Mouse (Mus musculus) megakaryocyte-erythroid progenitor cell, adult 5-6 weeks (primary cell): ENCODE data around the gene Dynlt1c. TPM values are rescaled to one million over a fixed set of nuclear protein-coding genes. Genes with fewer than 3 reads are reported as not detected.
"Not testable (repeated sequence)": the region's sequence is repeated elsewhere in the genome, so short reads cannot be mapped to it uniquely, and the experiment has no call there.

Experiments
- ATAC-seq: replicated peaks from 2 replicates; pipeline ENCODE4 v1.8.0; 2016; ENCODE audit warnings: mild to moderate bottlenecking, inconsistent platforms; ENCODE audit not compliant: severe bottlenecking, poor library complexity, low FRiP score, low TSS enrichment
- total RNA-seq, 2 experiments: library from RNA; stranded (forward) in 1 of 2; stranded (reverse) in 1 of 2; fragments of 200-1000, 215-1000 nt in 1 of 2; fragments of >200 nt in 1 of 2; fragmentation: Nextera tagmentation in 1 of 2; gene quantifications; 2 replicates each; pipeline ENCODE4 v1.2.3; 2014 to 2017

Dynlt1c gene
- total RNA-seq, 2 experiments from 2014 or later, result 6.3 to 14.3 TPM

- ATAC-seq, result not testable (repeated sequence)
Observed at GRCm38 (mm10) chr17:6617689-6618400, 16.4 kb downstream of the Dynlt1c start.

- not testable (repeated sequence) for ATAC-seq
Observed at GRCm38 (mm10) chr17:6619271-6619670, 17.8 kb downstream of the Dynlt1c start.

- ATAC-seq, result not testable (repeated sequence)
Observed at GRCm38 (mm10) chr17:6620035-6620434, 18.6 kb downstream of the Dynlt1c start.

GRCm38 (mm10) chr17:6620730-6621451 is 19.4 kb downstream of the Dynlt1c start:
- ATAC-seq, result not testable (repeated sequence)

GRCm38 (mm10) chr17:6621976-6622375 is 20.5 kb downstream of the Dynlt1c start:
- ATAC-seq, result not testable (repeated sequence)

- not testable (repeated sequence) for ATAC-seq
Observed at GRCm38 (mm10) chr17:6624926-6625558, 23.6 kb downstream of the Dynlt1c start.

- ATAC-seq, result not testable (repeated sequence)
Observed at GRCm38 (mm10) chr17:6630398-6630797, 28.9 kb downstream of the Dynlt1c start.

- not testable (repeated sequence) for ATAC-seq
Observed at GRCm38 (mm10) chr17:6632850-6633249, 31.4 kb downstream of the Dynlt1c start.

- not testable (repeated sequence) for ATAC-seq
Observed at GRCm38 (mm10) chr17:6635781-6636180, 34.3 kb downstream of the Dynlt1c start.

GRCm38 (mm10) chr17:6636861-6637260 is 35.4 kb downstream of the Dynlt1c start:
- no peak for ATAC-seq

GRCm38 (mm10) chr17:6637434-6637833 is 36.0 kb downstream of the Dynlt1c start:
- not testable (repeated sequence) for ATAC-seq

- not testable (repeated sequence) for ATAC-seq
Observed at GRCm38 (mm10) chr17:6638444-6638843, 37.0 kb downstream of the Dynlt1c start.

- not testable (repeated sequence) for ATAC-seq
Observed at GRCm38 (mm10) chr17:6639486-6639885, 38.0 kb downstream of the Dynlt1c start.

GRCm38 (mm10) chr17:6640044-6640637 is 38.7 kb downstream of the Dynlt1c start:
- ATAC-seq, result not testable (repeated sequence)

GRCm38 (mm10) chr17:6640771-6641429 is 39.4 kb downstream of the Dynlt1c start:
- peak; percentile 39; the same call in 1 of the 2 replicates for ATAC-seq

GRCm38 (mm10) chr17:6644210-6644609 is 42.7 kb downstream of the Dynlt1c start:
- ATAC-seq, result not testable (repeated sequence)

GRCm38 (mm10) chr17:6644673-6645072 is 43.2 kb downstream of the Dynlt1c start:
- ATAC-seq, result not testable (repeated sequence)

- ATAC-seq, result not testable (repeated sequence)
Observed at GRCm38 (mm10) chr17:6645668-6646067, 44.2 kb downstream of the Dynlt1c start.

- ATAC-seq, result not testable (repeated sequence)
Observed at GRCm38 (mm10) chr17:6646841-6647240, 45.4 kb downstream of the Dynlt1c start.
